Mouse (Mus musculus): ENCODE measurements around the gene Prkag2. TPM values are rescaled to one million over a fixed set of nuclear protein-coding genes. Genes with fewer than 3 reads are reported as not detected.

Gene Prkag2
- total RNA-seq, 2 experiments from 2014 or later = 18.2 to 27.5 TPM

- no peak for ATAC-seq (replicated peaks; ENCODE audit: poor library complexity, severe bottlenecking)
Measured at GRCm38 (mm10) chr5:24976236-24976635, 124.2 kb downstream of the Prkag2 start.

GRCm38 (mm10) chr5:24975100-24975499 lies 125.3 kb downstream of the Prkag2 start:
- no peak for ATAC-seq (replicated peaks; ENCODE audit: poor library complexity, severe bottlenecking)

GRCm38 (mm10) chr5:24973672-24974225 lies 126.7 kb downstream of the Prkag2 start:
- peak; percentile 24 for ATAC-seq (replicated peaks; ENCODE audit: poor library complexity, severe bottlenecking)

- ATAC-seq (replicated peaks; ENCODE audit: poor library complexity, severe bottlenecking) = peak; percentile 25
Measured at GRCm38 (mm10) chr5:24973228-24973627, 127.2 kb downstream of the Prkag2 start.

- ATAC-seq (replicated peaks; ENCODE audit: poor library complexity, severe bottlenecking) = peak; percentile 79
Measured at GRCm38 (mm10) chr5:24970552-24971275, 129.7 kb downstream of the Prkag2 start.

GRCm38 (mm10) chr5:24969241-24969880 lies 131.1 kb downstream of the Prkag2 start:
- ATAC-seq (replicated peaks; ENCODE audit: poor library complexity, severe bottlenecking) = no peak

- no peak for ATAC-seq (replicated peaks; ENCODE audit: poor library complexity, severe bottlenecking)
Measured at GRCm38 (mm10) chr5:24968792-24969191, 131.7 kb downstream of the Prkag2 start.

GRCm38 (mm10) chr5:24967898-24968535 lies 132.4 kb downstream of the Prkag2 start:
- ATAC-seq (replicated peaks; ENCODE audit: poor library complexity, severe bottlenecking) = no peak

- ATAC-seq (replicated peaks; ENCODE audit: poor library complexity, severe bottlenecking) = 0 out of 2 replicates have a peak, but pooled peaks have one; percentile 7
Measured at GRCm38 (mm10) chr5:24963776-24964175, 136.7 kb downstream of the Prkag2 start.

- ATAC-seq (replicated peaks; ENCODE audit: poor library complexity, severe bottlenecking) = no peak
Measured at GRCm38 (mm10) chr5:24960791-24961190, 139.7 kb downstream of the Prkag2 start.

- ATAC-seq (replicated peaks; ENCODE audit: poor library complexity, severe bottlenecking) = no peak
Measured at GRCm38 (mm10) chr5:24959758-24960157, 140.7 kb downstream of the Prkag2 start.

GRCm38 (mm10) chr5:24958596-24958995 lies 141.8 kb downstream of the Prkag2 start:
- ATAC-seq (replicated peaks; ENCODE audit: poor library complexity, severe bottlenecking) = no peak

- no peak for ATAC-seq (replicated peaks; ENCODE audit: poor library complexity, severe bottlenecking)
Measured at GRCm38 (mm10) chr5:24956891-24957290, 143.6 kb downstream of the Prkag2 start.

GRCm38 (mm10) chr5:24952842-24953741 lies 147.3 kb downstream of the Prkag2 start:
- ATAC-seq (replicated peaks; ENCODE audit: poor library complexity, severe bottlenecking) = no peak

GRCm38 (mm10) chr5:24952212-24952611 lies 148.2 kb downstream of the Prkag2 start:
- ATAC-seq (replicated peaks; ENCODE audit: poor library complexity, severe bottlenecking) = no peak

- ATAC-seq (replicated peaks; ENCODE audit: poor library complexity, severe bottlenecking) = no peak
Measured at GRCm38 (mm10) chr5:24950891-24951574, 149.4 kb downstream of the Prkag2 start.

- no peak for ATAC-seq (replicated peaks; ENCODE audit: poor library complexity, severe bottlenecking)
Measured at GRCm38 (mm10) chr5:24950039-24950438, 150.4 kb downstream of the Prkag2 start.

GRCm38 (mm10) chr5:24938046-24938822 lies 162.2 kb downstream of the Prkag2 start:
- no peak for ATAC-seq (replicated peaks; ENCODE audit: poor library complexity, severe bottlenecking)

- ATAC-seq (replicated peaks; ENCODE audit: poor library complexity, severe bottlenecking) = no peak
Measured at GRCm38 (mm10) chr5:24936451-24936850, 164.0 kb downstream of the Prkag2 start.
